Mouse (Mus musculus): ENCODE measurements around the gene 0610010K14Rik. TPM values are rescaled to one million over a fixed set of nuclear protein-coding genes. Genes with fewer than 3 reads are reported as not detected.
A peak's percentile ranks its signal among the peaks of the same experiment; 100 is the strongest.

Gene 0610010K14Rik
- polyA plus RNA-seq, 1 experiment from 2014 or later, result 244 TPM

DNA sequence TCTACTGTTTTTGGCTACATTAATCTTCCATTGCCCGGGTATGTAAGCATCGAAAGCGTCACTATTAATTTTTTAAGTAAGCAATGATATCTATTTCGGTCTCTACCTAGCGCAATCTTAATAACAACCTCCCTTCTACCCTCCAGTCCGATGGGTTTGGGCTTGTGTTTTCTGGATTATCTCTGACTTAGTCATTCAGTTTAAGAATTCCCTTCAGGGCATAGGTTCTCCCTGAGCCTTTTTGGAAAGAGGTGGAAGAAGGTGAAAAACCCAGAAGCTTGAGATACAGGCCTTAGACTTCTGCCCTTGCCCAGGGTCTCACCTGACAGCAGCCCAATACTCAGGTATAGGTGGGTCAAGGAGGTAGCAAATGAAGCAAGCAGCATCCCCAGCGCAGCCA lies 17.8 kb downstream of the 0610010K14Rik start:
- H3K27me3 ChIP-seq (ENCODE audit: low read depth, poor library complexity, severe bottlenecking), result peaks cover 64% of the 10 kb centered on the region
- DNase-seq (ENCODE audit: low spot score), result no peak
- peaks cover 17% of the 10 kb centered on the region for H3K36me3 ChIP-seq
- no peaks in the 10 kb centered on the region for H3K9me3 ChIP-seq (replicated peaks)
- peak overlapping the region; percentile 73 for H3K4me3 ChIP-seq
- WGBS, result 54% methylated on average over 7 of the region's 7 CpGs
- H3K4me1 ChIP-seq, result peaks cover 53% of the 10 kb centered on the region
- H3K27ac ChIP-seq (replicated peaks), result peak overlapping the region; percentile 91

DNA sequence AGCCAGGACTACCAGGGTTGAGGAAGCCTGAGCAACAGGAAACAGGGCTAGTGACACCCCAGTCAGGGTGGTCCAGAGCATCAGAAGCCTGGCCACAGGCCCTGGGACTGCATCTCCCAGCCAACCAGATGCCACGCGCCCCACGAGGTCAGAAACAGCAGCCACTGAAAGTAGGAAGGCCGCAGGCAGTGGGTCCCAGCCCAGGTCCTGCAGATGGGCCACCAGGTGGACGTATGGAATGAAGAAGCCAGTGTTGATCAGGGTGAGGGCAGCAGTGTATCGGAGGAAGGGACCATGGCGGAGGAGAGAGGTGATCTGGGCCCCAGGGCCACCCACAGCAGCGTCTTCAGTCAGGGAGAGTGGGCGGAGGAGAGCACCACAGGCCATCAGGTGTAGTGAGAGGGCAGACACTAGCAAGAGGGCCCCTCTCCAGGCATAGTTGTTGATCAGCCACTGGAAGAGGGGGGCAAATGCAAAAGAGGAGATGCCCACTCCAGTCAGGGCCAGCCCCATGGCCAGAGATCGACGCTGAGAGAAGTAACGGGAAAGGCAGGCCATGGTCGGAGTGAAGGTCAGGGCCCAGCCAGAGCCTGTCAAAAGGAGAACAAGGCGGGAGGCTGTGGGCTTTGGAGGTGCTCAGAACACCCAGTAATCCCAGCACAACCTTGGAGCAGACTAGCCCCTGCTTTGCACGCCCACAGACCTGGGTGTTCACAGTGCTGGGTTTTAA lies 18.8 kb downstream of the 0610010K14Rik start:
- no peak for DNase-seq (ENCODE audit: low spot score)
- peaks cover 64% of the 10 kb centered on the region for H3K27me3 ChIP-seq (ENCODE audit: low read depth, poor library complexity, severe bottlenecking)
- peaks cover 60% of the 10 kb centered on the region for H3K4me1 ChIP-seq
- no peaks in the 10 kb centered on the region for H3K9me3 ChIP-seq (replicated peaks)
- 86% methylated on average over 15 of the region's 15 CpGs for WGBS
- peak overlapping the region; percentile 73; the same call in 1 of the 2 replicates for H3K4me3 ChIP-seq
- peaks cover 17% of the 10 kb centered on the region for H3K36me3 ChIP-seq
- H3K27ac ChIP-seq (replicated peaks), result no peak overlapping the region

DNA sequence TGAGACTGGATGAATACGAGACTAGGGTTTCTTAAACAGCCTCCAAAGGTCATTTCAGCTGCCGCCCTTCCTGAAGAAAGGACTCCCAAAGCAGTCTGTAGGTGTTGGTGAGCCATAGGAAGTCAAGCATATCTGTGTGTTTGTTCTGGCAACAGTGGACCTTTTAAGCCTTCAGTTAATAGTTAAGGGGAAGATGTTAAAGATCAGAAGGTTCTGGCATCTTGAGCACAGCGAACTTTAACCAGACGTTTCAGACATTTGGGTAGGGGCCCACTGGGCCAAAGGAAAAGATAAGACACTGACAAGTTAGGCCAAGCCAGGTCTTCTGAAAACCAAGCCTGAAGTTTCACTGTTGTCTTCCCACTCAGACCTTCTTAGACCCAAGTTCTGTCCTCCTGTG lies 19.7 kb downstream of the 0610010K14Rik start:
- peaks cover 67% of the 10 kb centered on the region for H3K4me1 ChIP-seq
- H3K9me3 ChIP-seq (replicated peaks), result no peaks in the 10 kb centered on the region
- no peak for DNase-seq (ENCODE audit: low spot score)
- H3K36me3 ChIP-seq, result peaks cover 17% of the 10 kb centered on the region
- H3K27ac ChIP-seq (replicated peaks), result no peak overlapping the region
- WGBS, result 88% methylated on average over 4 of the region's 4 CpGs
- peaks cover 66% of the 10 kb centered on the region for H3K27me3 ChIP-seq (ENCODE audit: low read depth, poor library complexity, severe bottlenecking)
- no peak overlapping the region for H3K4me3 ChIP-seq

DNA sequence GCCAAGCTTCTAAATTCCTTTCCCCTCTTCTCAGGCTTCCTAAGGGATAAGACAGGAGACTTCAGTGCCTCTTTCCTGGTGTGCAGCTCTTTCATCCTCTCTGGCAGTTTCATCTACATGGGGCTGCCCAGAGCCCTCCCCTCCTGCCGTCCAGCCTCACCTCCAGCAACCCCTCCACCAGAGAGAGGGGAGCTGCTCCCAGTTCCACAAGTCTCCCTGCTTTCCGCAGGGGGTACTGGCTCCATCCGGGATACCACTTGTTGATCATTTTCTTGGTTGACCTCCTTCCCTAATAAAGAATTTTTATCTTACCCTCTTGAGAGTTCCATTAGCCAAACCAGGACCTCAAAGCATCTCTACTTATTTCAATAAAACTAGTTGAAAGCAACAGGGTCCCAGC lies 21.6 kb downstream of the 0610010K14Rik start:
- H3K4me3 ChIP-seq, result no peak overlapping the region
- peaks cover 66% of the 10 kb centered on the region for H3K27me3 ChIP-seq (ENCODE audit: low read depth, poor library complexity, severe bottlenecking)
- H3K4me1 ChIP-seq, result peaks cover 53% of the 10 kb centered on the region
- no peak overlapping the region for H3K27ac ChIP-seq (replicated peaks)
- WGBS, result 50% methylated on average over 3 of the region's 3 CpGs
- H3K9me3 ChIP-seq (replicated peaks), result no peaks in the 10 kb centered on the region
- DNase-seq (ENCODE audit: low spot score), result no peak
- peaks cover 17% of the 10 kb centered on the region for H3K36me3 ChIP-seq

DNA sequence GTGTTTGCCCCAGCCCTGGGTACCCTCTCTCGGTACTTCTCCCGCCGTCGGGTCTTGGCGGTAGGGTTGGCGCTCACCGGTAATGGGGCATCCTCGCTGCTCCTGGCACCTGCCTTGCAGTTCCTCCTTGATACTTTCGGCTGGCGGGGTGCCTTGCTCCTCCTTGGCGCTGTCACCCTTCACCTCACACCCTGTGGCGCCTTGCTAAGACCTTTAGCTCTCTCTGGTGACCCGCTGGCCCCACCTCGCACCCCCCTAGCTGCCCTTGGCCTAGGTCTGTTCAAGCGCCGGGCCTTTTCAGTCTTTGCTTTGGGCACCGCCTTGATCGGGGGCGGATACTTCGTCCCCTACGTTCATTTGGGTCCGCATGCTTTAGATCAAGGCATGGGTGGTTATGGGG lies 22.4 kb downstream of the 0610010K14Rik start:
- H3K4me3 ChIP-seq, result peak overlapping the region; percentile 56; the same call in 1 of the 2 replicates
- H3K27me3 ChIP-seq (ENCODE audit: low read depth, poor library complexity, severe bottlenecking), result peaks cover 66% of the 10 kb centered on the region

DNA sequence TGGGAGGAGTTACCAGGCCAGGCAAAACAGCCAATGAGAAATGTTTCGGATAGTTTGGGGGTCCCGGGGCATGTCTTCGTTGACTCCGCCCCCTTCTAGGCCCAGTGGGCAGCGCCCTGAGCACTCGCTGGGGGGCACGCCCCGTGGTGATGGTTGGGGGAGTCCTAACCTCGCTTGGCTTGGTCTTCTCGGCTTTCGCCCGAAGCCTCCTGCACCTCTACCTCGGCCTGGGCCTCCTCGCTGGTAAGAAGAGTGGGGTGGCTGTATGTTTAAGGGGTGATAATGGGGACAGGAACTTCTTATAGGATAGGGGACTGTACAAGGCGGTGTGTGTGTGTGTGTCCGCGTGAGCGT lies 22.9 kb downstream of the 0610010K14Rik start:
- H3K4me1 ChIP-seq, result peaks cover 40% of the 10 kb centered on the region
- H3K27ac ChIP-seq (replicated peaks), result no peak overlapping the region
- no peaks in the 10 kb centered on the region for H3K9me3 ChIP-seq (replicated peaks)
- peak overlapping the region; percentile 56 for H3K4me3 ChIP-seq
- peaks cover 17% of the 10 kb centered on the region for H3K36me3 ChIP-seq
- H3K27me3 ChIP-seq (ENCODE audit: low read depth, poor library complexity, severe bottlenecking), result peaks cover 66% of the 10 kb centered on the region
- no peak for DNase-seq (ENCODE audit: low spot score)
- WGBS, result 2% methylated on average over 18 of the region's 18 CpGs

More for the DNA sequence above, 22.4 kb downstream of the 0610010K14Rik start:
- Histone ChIP-seq H3K27ac (replicated peaks) (no peak overlapping the region), H3K36me3 (peaks cover 17% of the 10 kb centered on the region), H3K4me1 (peaks cover 45% of the 10 kb centered on the region), H3K9me3 (replicated peaks) (no peaks in the 10 kb centered on the region)
- DNase-seq (ENCODE audit: low spot score), result no peak
- 9% methylated on average over 22 of the region's 22 CpGs for WGBS

DNA sequence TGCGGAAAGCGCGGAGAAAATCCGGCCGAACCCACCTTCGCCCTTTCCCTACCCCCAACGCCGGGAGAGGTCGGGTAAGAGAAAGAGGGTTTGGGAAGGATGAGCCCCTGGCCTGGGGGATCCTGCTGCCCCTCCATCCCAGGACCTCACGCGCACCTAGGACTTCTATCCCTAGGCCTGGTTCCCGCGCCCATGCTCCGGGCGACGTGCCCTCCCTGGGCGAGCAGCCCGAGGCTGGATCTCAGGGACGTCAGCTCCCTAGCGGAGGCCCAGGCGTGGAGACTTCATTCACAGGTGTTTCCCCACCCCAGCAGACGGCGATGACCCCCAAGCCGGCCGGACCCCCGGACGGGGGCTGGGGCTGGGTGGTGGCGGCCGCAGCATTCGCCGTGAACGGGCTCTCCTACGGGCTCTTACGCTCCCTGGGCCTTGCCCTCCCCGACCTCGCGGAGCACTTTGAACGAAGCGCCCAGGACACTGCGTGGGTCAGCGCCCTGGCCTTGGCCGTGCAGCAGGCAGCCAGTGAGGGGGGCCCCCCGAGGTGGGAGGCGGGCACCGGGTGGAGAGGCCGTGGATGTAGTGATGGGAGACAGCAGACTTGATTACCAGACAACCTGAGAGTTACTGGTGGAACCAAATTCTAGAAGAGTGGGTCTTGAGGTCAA lies 23.4 kb downstream of the 0610010K14Rik start:
- H3K4me3 ChIP-seq, result peak overlapping the region; percentile 56
- H3K27me3 ChIP-seq (ENCODE audit: low read depth, poor library complexity, severe bottlenecking), result peaks cover 65% of the 10 kb centered on the region
- peak; percentile 61 for DNase-seq (ENCODE audit: low spot score)
- H3K9me3 ChIP-seq (replicated peaks), result no peaks in the 10 kb centered on the region
- H3K4me1 ChIP-seq, result peaks cover 35% of the 10 kb centered on the region
- H3K27ac ChIP-seq (replicated peaks), result peak overlapping the region; percentile 63; the same call in 1 of the 2 replicates
- WGBS, result 2% methylated on average over 46 of the region's 46 CpGs
- peaks cover 17% of the 10 kb centered on the region for H3K36me3 ChIP-seq

DNA sequence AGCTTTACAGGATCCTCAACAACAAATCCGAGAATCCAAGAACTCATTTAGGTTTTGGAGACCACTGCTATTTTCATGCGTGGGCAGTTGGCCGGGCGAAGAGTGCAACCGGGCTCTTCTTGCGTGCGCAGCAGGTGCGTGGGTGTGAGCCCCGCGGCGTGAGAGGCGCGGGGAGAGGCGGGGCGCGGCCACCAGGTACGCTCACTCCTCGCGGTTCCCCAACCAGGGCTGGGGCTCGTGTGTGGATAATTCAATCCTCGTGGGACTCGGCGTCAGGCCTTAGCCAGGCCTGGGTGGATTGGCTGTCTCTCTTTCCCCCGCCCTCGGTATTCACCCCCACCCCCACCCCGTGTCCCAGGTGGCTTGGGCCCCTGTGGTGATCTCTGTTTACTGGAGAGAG lies 24.0 kb downstream of the 0610010K14Rik start:
- H3K4me1 ChIP-seq, result peaks cover 29% of the 10 kb centered on the region
- 9% methylated on average over 26 of the region's 26 CpGs for WGBS
- H3K36me3 ChIP-seq, result peaks cover 14% of the 10 kb centered on the region
- no peaks in the 10 kb centered on the region for H3K9me3 ChIP-seq (replicated peaks)
- H3K4me3 ChIP-seq, result peak overlapping the region; percentile 56
- peaks cover 60% of the 10 kb centered on the region for H3K27me3 ChIP-seq (ENCODE audit: low read depth, poor library complexity, severe bottlenecking)
- DNase-seq (ENCODE audit: low spot score), result no peak
- peak overlapping the region; percentile 63; the same call in 1 of the 2 replicates for H3K27ac ChIP-seq (replicated peaks)

DNA sequence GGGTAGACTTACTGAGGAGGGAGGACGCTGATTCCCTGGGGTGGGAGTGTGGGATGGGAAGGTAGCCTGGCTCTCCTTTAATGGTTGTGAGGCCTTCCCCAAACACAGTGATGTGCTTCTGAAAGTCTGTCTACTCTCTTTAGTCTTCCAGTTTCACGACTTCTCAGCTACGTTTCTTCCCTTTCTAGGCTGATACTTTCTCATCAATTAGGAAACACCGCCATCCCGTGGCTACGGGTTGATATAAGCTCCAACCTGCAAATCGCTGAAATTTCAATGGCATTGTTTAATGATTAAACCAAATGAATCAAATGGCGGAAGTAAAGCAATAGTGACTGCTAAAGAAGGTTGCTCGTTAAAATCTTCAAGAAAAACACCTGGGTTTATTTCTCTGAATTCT lies 24.8 kb downstream of the 0610010K14Rik start:
- Histone ChIP-seq H3K27me3 (ENCODE audit: low read depth, poor library complexity, severe bottlenecking) (peaks cover 60% of the 10 kb centered on the region), H3K27ac (replicated peaks) (no peak overlapping the region), H3K4me1 (peaks cover 25% of the 10 kb centered on the region), H3K36me3 (peaks cover 11% of the 10 kb centered on the region), H3K4me3 (no peak overlapping the region), H3K9me3 (replicated peaks) (no peaks in the 10 kb centered on the region)
- 14% methylated on average over 9 of the region's 9 CpGs for WGBS
- peak; percentile 45 for DNase-seq (ENCODE audit: low spot score)

DNA sequence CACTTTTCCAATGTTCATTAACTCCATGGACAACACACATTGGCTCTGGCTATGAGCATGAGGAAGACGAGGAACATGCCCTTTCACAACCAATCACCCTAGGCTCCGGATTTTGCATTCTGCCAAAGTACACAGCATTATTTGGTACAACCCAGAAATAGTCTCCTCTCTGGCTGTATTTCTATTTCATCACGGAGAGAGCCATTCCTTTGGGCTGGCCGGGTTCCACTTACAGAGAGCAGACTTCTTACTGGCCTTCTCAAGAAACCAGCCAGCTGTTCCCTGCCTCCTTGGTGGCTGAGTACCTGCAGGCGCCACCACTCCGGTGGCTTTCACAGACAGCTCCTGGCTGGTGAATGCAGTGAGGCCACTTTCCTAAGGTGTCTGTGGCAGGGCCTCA lies 25.3 kb downstream of the 0610010K14Rik start, which contains the start of gene Slc16a11:
Gene Slc16a11 (plus strand): TSS at position 330 of the 400 bp plus-strand sequence.
- WGBS, result 66% methylated on average over 6 of the region's 6 CpGs
- Histone ChIP-seq H3K4me1 (peaks cover 25% of the 10 kb centered on the region), H3K9me3 (replicated peaks) (no peaks in the 10 kb centered on the region), H3K27ac (replicated peaks) (no peak within 1 kb of the TSS), H3K36me3 (peaks cover 7% of the 10 kb centered on the region), H3K4me3 (peak within 1 kb of the TSS; percentile 56), H3K27me3 (ENCODE audit: low read depth, poor library complexity, severe bottlenecking) (peaks cover 56% of the 10 kb centered on the region)
- DNase-seq (ENCODE audit: low spot score), result no peak

DNA sequence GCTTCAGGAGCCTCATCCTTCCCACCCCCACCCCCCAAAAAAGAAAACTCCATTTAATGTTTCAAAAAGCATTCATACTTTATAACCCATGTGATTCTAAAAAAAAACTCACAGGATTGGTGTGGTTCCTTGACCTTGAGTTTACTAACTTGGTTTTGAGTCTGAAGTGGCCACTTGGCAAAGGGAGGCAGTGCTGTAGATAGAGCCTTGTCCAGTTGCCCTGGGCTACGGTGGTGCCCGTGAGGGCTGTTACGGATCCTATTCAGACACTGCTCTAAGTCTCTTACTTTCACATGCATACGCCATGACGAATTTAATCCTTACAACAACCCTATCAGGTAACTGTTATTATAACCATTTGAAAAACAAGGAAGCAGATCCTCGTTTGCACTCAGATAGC lies 25.7 kb downstream of the 0610010K14Rik start:
- peaks cover 51% of the 10 kb centered on the region for H3K27me3 ChIP-seq (ENCODE audit: low read depth, poor library complexity, severe bottlenecking)
- 80% methylated on average over 6 of the region's 6 CpGs for WGBS
- no peak overlapping the region for H3K4me3 ChIP-seq

DNA sequence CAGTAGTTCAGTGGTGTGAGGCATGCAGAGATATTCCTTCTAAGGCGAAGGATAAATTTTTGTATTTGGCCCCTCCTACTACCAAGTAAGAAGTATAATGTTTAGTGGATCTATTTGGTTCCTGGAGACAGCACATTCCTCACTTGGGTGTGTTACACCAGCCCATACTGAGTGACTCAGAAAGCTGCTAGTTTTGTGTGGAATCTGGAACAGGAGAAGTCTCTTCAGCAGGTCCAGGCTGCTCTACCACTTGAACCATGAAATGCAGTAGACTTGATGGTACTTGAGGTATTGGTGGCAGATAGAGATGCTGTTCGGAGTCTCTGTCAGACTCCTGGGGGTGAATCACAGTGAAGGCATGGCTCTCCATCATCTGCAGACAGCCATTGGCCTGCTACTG lies 27.0 kb downstream of the 0610010K14Rik start:
- Histone ChIP-seq H3K27ac (replicated peaks) (no peak overlapping the region), H3K36me3 (no peaks in the 10 kb centered on the region), H3K9me3 (replicated peaks) (no peaks in the 10 kb centered on the region), H3K27me3 (ENCODE audit: low read depth, poor library complexity, severe bottlenecking) (peaks cover 38% of the 10 kb centered on the region), H3K4me1 (peaks cover 24% of the 10 kb centered on the region), H3K4me3 (no peak overlapping the region)
- no peak for DNase-seq (ENCODE audit: low spot score)
- WGBS, result 95% methylated on average over 2 of the region's 2 CpGs

More for the DNA sequence above, 25.7 kb downstream of the 0610010K14Rik start:
- Histone ChIP-seq H3K4me1 (peaks cover 25% of the 10 kb centered on the region), H3K27ac (replicated peaks) (no peak overlapping the region), H3K36me3 (peaks cover 2% of the 10 kb centered on the region; the same call in 1 of the 2 replicates), H3K9me3 (replicated peaks) (no peaks in the 10 kb centered on the region)
- no peak for DNase-seq (ENCODE audit: low spot score)

All from midbrain, embryonic 10.5 days (tissue).